Mouse (Mus musculus) induced T-regulatory cell, adult 2 months (primary cell): ENCODE measurements around the gene Mpp4.

Experiments used
- DNase-seq: peaks from one replicate; pipeline ENCODE4 v3.0.0-alpha.2; 2012; ENCODE audit warnings: low read depth

Gene Mpp4

DNA sequence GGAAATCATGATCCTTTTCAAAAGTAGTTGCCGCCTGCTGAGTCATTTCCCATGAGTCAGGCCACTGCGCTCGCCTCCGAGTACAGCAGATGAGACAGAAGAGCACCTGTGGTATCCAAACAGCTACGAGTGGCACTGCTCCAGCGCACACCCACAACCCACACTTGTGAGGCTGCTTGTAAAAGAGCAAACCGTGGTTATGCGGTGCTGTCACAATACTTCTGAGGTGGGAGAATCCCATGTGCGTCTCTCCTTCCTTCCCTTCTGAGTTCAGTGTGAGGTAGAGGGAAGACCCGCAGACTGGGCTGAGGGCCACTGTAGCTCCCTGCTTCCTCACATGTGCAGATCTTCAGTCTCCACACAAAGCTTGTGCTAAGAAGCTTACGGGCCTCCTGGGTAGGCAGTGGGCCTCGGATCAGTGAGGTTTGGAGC lies at the start of gene Mpp4:
Gene Mpp4 (minus strand): TSS at position 360 of the 432 bp plus-strand sequence.
- peak; percentile 47 for DNase-seq

GRCm38 (mm10) chr1:59212951-59213350 lies 49.8 kb upstream of the Mpp4 start:
- DNase-seq, result no peak

GRCm38 (mm10) chr1:59212076-59212779 lies 49.0 kb upstream of the Mpp4 start:
- DNase-seq, result no peak

DNA sequence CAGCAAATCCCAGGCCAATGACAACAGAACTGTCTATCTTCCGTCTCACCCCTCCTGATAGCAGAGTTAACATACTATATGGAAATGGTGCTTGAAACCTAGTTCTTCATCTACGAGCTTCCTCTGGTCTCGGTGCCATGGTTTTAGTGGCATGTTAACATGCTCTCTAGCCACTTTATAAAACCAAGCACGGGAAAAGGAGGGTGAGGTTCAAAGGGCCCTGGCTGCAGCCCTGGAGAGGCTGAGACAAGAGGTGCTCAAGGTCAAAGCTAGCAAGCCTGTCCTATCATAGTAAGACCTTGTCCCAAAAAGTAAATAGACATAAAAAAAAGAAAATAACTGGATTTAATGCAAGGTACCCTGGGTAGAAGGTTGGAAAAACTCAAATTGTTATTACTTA lies 48.5 kb upstream of the Mpp4 start:
- no peak for DNase-seq

- no peak for DNase-seq
These were observed 45.1 kb upstream of the Mpp4 start for GRCm38 (mm10) chr1:59208331-59208730.

- DNase-seq, result no peak
These were observed 41.3 kb upstream of the Mpp4 start for GRCm38 (mm10) chr1:59204489-59204888.

DNA sequence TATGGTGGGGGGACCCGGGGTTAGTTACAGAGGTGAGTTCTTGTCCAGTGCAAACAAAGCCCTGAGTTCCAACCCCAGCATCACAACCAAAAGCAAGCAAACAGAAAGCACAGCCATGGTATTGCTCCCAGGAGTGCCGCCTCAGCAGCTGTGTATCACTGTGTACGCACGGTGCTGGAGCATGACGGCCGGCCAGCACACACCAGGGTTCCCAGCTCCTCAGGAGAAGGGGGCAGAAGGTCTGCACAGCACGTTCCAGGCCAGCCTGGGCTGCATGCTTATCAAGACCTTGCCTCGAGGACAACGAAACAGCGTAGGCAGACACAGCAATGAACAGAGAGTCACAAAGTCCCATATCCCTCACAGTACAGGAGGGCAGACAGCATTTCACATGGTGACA lies 39.2 kb upstream of the Mpp4 start:
- no peak for DNase-seq

- DNase-seq, result no peak
These were observed 38.4 kb upstream of the Mpp4 start for GRCm38 (mm10) chr1:59201561-59201960.

DNA sequence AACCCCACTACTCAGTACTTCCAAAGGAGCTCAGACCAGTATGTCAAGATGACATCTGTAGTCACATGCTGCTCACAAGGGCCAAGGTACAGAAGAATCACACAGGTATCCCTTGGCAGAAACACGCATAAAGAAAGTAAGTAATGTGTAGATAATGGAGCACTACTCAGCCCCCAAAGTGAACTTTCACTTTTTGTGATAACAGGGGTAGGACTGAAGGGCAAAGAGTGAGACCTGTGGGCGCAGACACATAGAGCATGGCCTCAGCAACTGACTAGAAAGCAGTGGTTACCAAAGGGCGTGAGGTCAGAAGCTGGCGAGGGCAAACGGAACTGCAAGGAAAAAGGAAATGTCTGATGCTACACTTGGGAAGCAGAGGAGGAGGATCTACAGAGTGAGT lies 37.8 kb upstream of the Mpp4 start:
- no peak for DNase-seq

DNA sequence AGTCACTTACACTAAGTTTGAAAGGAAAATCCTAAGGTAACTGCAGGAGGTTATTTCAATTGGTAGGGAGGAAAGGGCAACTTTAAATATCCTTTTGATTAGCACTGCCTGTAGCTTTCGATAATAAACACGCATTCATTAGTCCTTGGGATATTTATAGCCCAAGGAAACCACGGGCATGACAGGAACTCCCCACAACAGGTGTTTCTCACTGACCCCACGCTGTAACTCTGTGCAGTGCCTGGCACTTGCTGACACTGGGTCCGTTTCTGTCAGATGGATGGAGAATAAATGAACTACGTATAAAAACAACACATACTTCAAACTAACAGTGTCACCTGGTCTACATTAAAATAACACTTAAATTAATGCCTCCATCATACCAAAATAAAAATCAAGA lies 31.8 kb upstream of the Mpp4 start:
- no peak for DNase-seq

GRCm38 (mm10) chr1:59187786-59188185 lies 24.6 kb upstream of the Mpp4 start:
- DNase-seq, result no peak

GRCm38 (mm10) chr1:59186317-59186716 lies 23.1 kb upstream of the Mpp4 start:
- no peak for DNase-seq

- DNase-seq, result no peak
These were observed 22.2 kb upstream of the Mpp4 start for GRCm38 (mm10) chr1:59185410-59185809.

DNA sequence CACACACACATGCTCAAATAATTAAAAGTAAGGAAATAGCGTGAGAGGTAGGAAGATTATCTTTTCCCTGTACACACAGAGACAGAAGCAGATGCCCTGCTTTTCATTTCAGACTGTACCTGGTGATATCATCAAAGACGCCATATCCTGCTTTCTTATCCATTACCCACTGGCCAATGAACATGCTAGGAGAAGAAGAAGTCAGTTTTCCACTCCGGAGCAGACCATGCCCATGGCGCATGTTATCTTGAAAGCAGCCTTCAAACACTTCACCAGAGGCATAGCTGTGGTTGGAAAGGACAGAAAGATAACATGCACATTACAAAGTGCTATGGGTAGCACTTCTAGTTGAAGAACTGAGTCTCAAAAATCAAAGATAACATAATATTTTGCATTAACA lies 19.9 kb upstream of the Mpp4 start:
- DNase-seq, result no peak

GRCm38 (mm10) chr1:59182373-59182772 lies 19.2 kb upstream of the Mpp4 start:
- no peak for DNase-seq

DNA sequence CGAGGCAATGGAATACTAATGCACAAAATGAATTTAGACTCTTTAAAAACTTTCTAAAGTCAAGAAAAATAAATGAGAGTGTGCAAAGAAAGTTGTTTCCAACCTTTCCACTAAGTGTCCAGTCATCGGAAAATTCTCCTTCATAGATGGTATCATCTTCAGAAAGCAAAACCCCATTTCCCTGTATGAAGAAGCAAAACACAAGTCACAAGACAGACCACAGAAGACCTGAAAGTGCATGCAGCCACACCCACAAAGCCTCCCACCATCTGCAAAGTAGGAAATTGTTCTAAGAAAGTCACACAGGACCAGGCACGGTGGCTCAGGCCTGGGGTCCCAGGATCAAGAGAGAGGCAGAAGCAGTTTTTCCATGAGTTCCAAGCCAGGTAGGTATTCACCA lies 16.8 kb upstream of the Mpp4 start:
- DNase-seq, result peak; percentile 47

- DNase-seq, result no peak
These were observed 15.2 kb upstream of the Mpp4 start for GRCm38 (mm10) chr1:59178401-59178800.

DNA sequence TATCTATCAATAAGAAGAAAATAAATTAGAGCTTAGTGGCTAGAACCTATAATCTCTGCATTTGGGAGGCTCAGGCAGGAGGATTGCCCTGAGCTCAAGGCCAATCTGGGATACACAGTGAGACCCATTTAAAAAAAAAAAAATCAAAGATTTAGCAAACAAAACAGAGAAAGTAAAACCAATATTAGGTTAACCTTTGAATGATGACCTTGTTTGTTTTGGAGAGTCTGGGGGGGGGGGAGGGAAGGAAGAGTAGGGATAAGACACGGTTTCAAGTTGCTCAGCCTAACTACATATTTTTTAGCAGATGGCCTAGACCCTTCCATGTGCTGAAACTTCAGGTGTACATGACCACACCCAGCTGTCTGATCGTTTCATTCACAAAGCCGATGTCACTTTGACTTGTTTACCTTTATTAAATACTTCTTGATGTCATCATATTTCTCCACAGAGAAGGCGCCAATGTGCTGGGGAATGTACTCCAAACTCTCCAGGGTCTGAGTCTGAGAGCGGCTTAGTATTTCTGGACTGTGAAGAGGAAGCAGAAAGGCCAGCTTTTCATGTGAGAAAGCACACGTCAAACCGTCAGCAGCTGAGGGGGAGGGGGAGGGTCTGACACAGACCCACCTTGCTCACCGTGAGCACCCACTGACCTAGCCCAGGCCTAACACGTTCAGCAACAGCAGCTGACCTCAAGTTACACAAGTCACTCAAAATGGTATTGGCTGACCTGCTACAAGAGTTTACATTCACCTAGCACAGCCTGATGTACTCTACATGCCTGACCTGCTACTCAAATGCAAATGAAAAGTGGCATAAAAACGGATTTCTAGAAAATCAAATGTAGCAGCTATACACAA lies 11.6 kb upstream of the Mpp4 start:
- DNase-seq, result no peak

DNA sequence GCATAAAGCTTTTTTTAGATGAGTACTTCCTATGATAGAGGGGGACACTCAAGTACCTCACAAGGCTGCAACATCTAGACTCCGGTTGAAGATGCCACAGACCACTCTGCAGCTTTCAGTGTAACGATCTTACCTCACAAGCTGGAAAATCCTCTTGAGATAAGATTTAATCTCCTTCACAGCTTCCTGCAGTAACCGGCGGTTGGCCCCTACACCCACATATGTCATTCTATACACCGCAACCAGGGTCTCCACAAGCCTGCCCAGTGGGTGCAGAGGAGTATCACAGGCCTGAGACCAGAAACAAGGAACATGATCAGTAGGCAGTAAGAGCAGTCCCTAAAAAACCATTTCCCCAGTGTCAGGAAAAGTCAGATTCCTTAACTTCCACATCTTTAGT lies 9.8 kb upstream of the Mpp4 start:
- peak; percentile 32 for DNase-seq

DNA sequence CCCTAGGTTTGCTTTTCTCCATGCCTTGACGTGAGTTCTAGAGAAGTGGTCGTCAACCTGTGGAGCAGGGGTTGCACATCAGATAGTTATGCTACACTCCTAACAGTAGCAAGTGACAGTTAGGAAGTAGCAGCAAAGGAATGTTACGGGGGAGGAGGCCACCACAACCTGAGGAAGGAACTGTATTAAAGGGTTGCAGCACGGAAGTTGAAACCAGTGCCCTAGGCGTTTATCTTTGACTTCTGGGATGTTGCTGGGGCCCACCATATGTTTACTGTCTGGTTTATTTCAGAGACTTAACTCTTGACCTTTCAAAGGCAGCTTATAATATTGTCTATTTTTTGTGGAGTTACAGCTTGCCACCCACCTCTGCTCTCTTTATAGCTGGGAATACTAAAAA lies 8.7 kb upstream of the Mpp4 start:
- no peak for DNase-seq

- no peak for DNase-seq
These were observed 7.1 kb upstream of the Mpp4 start for GRCm38 (mm10) chr1:59170290-59170689.

DNA sequence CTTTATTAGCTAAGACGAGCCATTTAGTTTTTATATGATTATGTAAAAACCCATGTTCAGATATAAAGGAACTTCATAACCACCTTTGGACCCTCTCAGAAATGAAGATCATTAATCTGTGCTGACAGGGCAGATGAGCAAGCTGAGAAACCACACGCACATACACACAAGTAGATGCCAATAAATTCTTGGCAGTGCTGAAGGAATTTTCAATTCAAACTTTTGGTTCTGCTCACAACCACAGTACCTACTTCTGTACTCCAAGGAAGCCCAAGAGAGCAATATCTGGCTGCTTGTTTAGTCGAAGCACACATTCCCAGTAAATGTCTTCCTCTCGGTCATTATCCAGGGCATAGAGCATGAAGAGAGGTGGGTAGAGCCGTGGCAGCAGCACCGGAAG lies 6.4 kb upstream of the Mpp4 start:
- no peak for DNase-seq

- DNase-seq, result no peak
These were observed 5.4 kb upstream of the Mpp4 start for GRCm38 (mm10) chr1:59168556-59168955.
